Mouse (Mus musculus) kidney, embryonic 16.5 days (tissue): ENCODE data around the gene Rnls. TPM values are rescaled to one million over a fixed set of nuclear protein-coding genes. Genes with fewer than 3 reads are reported as not detected.
A peak's percentile ranks its signal among the peaks of the same experiment; 100 is the strongest.

ENCODE experiments used
- ATAC-seq: fragments of 200-750 bp; cut with Nextera tagmentation; 2 replicates; pipeline ENCODE4 v1.8.0; 2017; ENCODE audit warnings: moderate TSS enrichment; ENCODE audit not compliant: low FRiP score, low TSS enrichment
- H3K27ac ChIP-seq: fragments of 300-500 bp; sonication (generic); 2 replicates; pipeline ENCODE4 v1.5.1; 2014; ENCODE audit warnings: low read length
- H3K27me3 ChIP-seq: fragments of 300-500 bp; sonication (generic); 2 replicates; pipeline ENCODE4 v1.6.1; 2014; ENCODE audit warnings: low read length, control low read depth, mixed read lengths; ENCODE audit not compliant: insufficient read depth
- H3K36me3 ChIP-seq: fragments of 300-500 bp; sonication (generic); 2 replicates; pipeline ENCODE4 v1.6.1; 2014; ENCODE audit warnings: low read length, control low read depth, mixed read lengths; ENCODE audit not compliant: insufficient read depth
- H3K4me1 ChIP-seq: fragments of 300-500 bp; sonication (generic); 2 replicates; pipeline ENCODE4 v1.6.1; 2014; ENCODE audit warnings: low read length, control low read depth, mixed read lengths; ENCODE audit not compliant: insufficient read depth
- H3K4me2 ChIP-seq: fragments of 300-500 bp; sonication (generic); replicated peaks from 2 replicates; pipeline ENCODE4 v1.6.1; 2014; ENCODE audit warnings: low read depth, low read length
- H3K4me3 ChIP-seq: fragments of 300-500 bp; sonication (generic); 2 replicates; pipeline ENCODE4 v1.5.1; 2014; ENCODE audit warnings: mild to moderate bottlenecking, low read length
- H3K9ac ChIP-seq: fragments of 300-500 bp; sonication (generic); replicated peaks from 2 replicates; pipeline ENCODE4 v1.6.1; 2014; ENCODE audit warnings: low read length
- H3K9me3 ChIP-seq: fragments of 300-500 bp; sonication (generic); 2 replicates; pipeline ENCODE4 v1.6.1; 2016; ENCODE audit warnings: low read length, control low read depth
- WGBS: fragments of 180-500 bp; shearing (Covaris S2); extraction: QIAGEN DNeasy Blood & Tissue Kit; methylation state at CpG from one replicate; pipeline ENCODE4 v1.1.7; 2014; 5-methylcytosine and 5-hydroxymethylcytosine counted together
- polyA plus RNA-seq: library from polyadenylated mRNA; unstranded; fragments of >200 nt; fragmentation: Nextera tagmentation; extraction: Ambion mirVana; gene quantifications from 2 replicates; pipeline ENCODE4 v1.2.1, GENCODE M21; 2015

The Rnls gene
- polyA plus RNA-seq, 1 experiment from 2014 or later, result 7.3 TPM

GRCm38 (mm10) chr19:33326706-33327641, 65.1 kb downstream of the Rnls start:
- Histone ChIP-seq H3K27ac (no peak overlapping the region), H3K4me3 (no peak overlapping the region), H3K9me3 (no peaks in the 10 kb centered on the region), H3K9ac (no peak overlapping the region), H3K4me2 (no peak overlapping the region), H3K36me3 (no peaks in the 10 kb centered on the region), H3K4me1 (no peaks in the 10 kb centered on the region), H3K27me3 (no peaks in the 10 kb centered on the region)
- ATAC-seq, result no peak
- 71% methylated on average over 4 of the region's 4 CpGs for WGBS

GRCm38 (mm10) chr19:33318785-33319184, 73.3 kb downstream of the Rnls start:
- H3K27ac ChIP-seq, result no peak overlapping the region
- no peaks in the 10 kb centered on the region for H3K9me3 ChIP-seq
- no peak for ATAC-seq
- H3K27me3 ChIP-seq, result no peaks in the 10 kb centered on the region
- H3K36me3 ChIP-seq, result no peaks in the 10 kb centered on the region
- H3K4me3 ChIP-seq, result no peak overlapping the region
- no peaks in the 10 kb centered on the region for H3K4me1 ChIP-seq
- H3K4me2 ChIP-seq, result no peak overlapping the region
- no peak overlapping the region for H3K9ac ChIP-seq
- 37% methylated on average over 1 of the region's 1 CpGs for WGBS

GRCm38 (mm10) chr19:33317130-33317529, 75.0 kb downstream of the Rnls start:
- H3K9ac ChIP-seq, result no peak overlapping the region
- no peaks in the 10 kb centered on the region for H3K4me1 ChIP-seq
- no peak for ATAC-seq
- no peaks in the 10 kb centered on the region for H3K9me3 ChIP-seq
- no peaks in the 10 kb centered on the region for H3K27me3 ChIP-seq
- no peak overlapping the region for H3K4me2 ChIP-seq
- no peak overlapping the region for H3K27ac ChIP-seq
- H3K4me3 ChIP-seq, result no peak overlapping the region
- WGBS, result 61% methylated on average over 4 of the region's 4 CpGs
- no peaks in the 10 kb centered on the region for H3K36me3 ChIP-seq

- Histone ChIP-seq H3K4me3 (no peak overlapping the region), H3K36me3 (no peaks in the 10 kb centered on the region), H3K27ac (no peak overlapping the region), H3K9ac (no peak overlapping the region), H3K4me1 (no peaks in the 10 kb centered on the region), H3K9me3 (no peaks in the 10 kb centered on the region), H3K27me3 (no peaks in the 10 kb centered on the region), H3K4me2 (no peak overlapping the region)
- ATAC-seq, result no peak
- 63% methylated on average over 3 of the region's 3 CpGs for WGBS
These were observed 92.3 kb downstream of the Rnls start for GRCm38 (mm10) chr19:33299726-33300292.

GRCm38 (mm10) chr19:33296338-33296737, 95.8 kb downstream of the Rnls start:
- Histone ChIP-seq H3K27ac (no peak overlapping the region), H3K4me1 (no peaks in the 10 kb centered on the region), H3K9ac (no peak overlapping the region), H3K4me3 (no peak overlapping the region), H3K27me3 (no peaks in the 10 kb centered on the region), H3K4me2 (no peak overlapping the region), H3K36me3 (no peaks in the 10 kb centered on the region), H3K9me3 (no peaks in the 10 kb centered on the region)
- WGBS, result 57% methylated on average over 2 of the region's 2 CpGs
- ATAC-seq, result no peak

GRCm38 (mm10) chr19:33282985-33283384, 109.1 kb downstream of the Rnls start:
- Histone ChIP-seq H3K4me3 (no peak overlapping the region), H3K36me3 (no peaks in the 10 kb centered on the region), H3K9ac (no peak overlapping the region), H3K9me3 (no peaks in the 10 kb centered on the region), H3K4me2 (no peak overlapping the region), H3K27ac (no peak overlapping the region), H3K27me3 (no peaks in the 10 kb centered on the region), H3K4me1 (no peaks in the 10 kb centered on the region)
- 52% methylated on average over 3 of the region's 3 CpGs for WGBS
- no peak for ATAC-seq

- no peaks in the 10 kb centered on the region for H3K27me3 ChIP-seq
- H3K36me3 ChIP-seq, result no peaks in the 10 kb centered on the region
- H3K27ac ChIP-seq, result no peak overlapping the region
- no peaks in the 10 kb centered on the region for H3K9me3 ChIP-seq
- no peak overlapping the region for H3K9ac ChIP-seq
- 90% methylated on average over 1 of the region's 1 CpGs for WGBS
- H3K4me1 ChIP-seq, result peaks cover 9% of the 10 kb centered on the region; the same call in 1 of the 2 replicates
- no peak for ATAC-seq
- no peak overlapping the region for H3K4me2 ChIP-seq
- no peak overlapping the region for H3K4me3 ChIP-seq
These were observed 115.7 kb downstream of the Rnls start for GRCm38 (mm10) chr19:33276421-33276820.

- WGBS, result 56% methylated on average over 1 of the region's 1 CpGs
- Histone ChIP-seq H3K4me2 (no peak overlapping the region), H3K4me1 (peaks cover 14% of the 10 kb centered on the region; the same call in 1 of the 2 replicates), H3K27me3 (no peaks in the 10 kb centered on the region), H3K9ac (no peak overlapping the region), H3K36me3 (no peaks in the 10 kb centered on the region), H3K4me3 (no peak overlapping the region), H3K27ac (peak overlapping the region; percentile 11; the same call in 1 of the 2 replicates), H3K9me3 (no peaks in the 10 kb centered on the region)
- ATAC-seq, result peak; percentile 67; the same call in 1 of the 2 replicates
These were observed 118.4 kb downstream of the Rnls start for GRCm38 (mm10) chr19:33273676-33274075.

GRCm38 (mm10) chr19:33271571-33271970, 120.5 kb downstream of the Rnls start:
- no peak overlapping the region for H3K4me3 ChIP-seq
- no peak overlapping the region for H3K4me2 ChIP-seq
- H3K4me1 ChIP-seq, result peaks cover 14% of the 10 kb centered on the region; the same call in 1 of the 2 replicates
- H3K9me3 ChIP-seq, result no peaks in the 10 kb centered on the region
- no peak overlapping the region for H3K27ac ChIP-seq
- WGBS, result 23% methylated on average over 2 of the region's 2 CpGs
- peak; percentile 74 for ATAC-seq
- H3K36me3 ChIP-seq, result no peaks in the 10 kb centered on the region
- no peaks in the 10 kb centered on the region for H3K27me3 ChIP-seq
- no peak overlapping the region for H3K9ac ChIP-seq

GRCm38 (mm10) chr19:33270231-33270630, 121.9 kb downstream of the Rnls start:
- H3K36me3 ChIP-seq, result no peaks in the 10 kb centered on the region
- H3K4me1 ChIP-seq, result peaks cover 14% of the 10 kb centered on the region; the same call in 1 of the 2 replicates
- no peak overlapping the region for H3K27ac ChIP-seq
- no peak for ATAC-seq
- H3K27me3 ChIP-seq, result no peaks in the 10 kb centered on the region
- 86% methylated on average over 2 of the region's 2 CpGs for WGBS
- no peaks in the 10 kb centered on the region for H3K9me3 ChIP-seq
- H3K4me2 ChIP-seq, result no peak overlapping the region
- H3K9ac ChIP-seq, result no peak overlapping the region
- no peak overlapping the region for H3K4me3 ChIP-seq
